Mouse (Mus musculus): ENCODE measurements around the gene Acsbg2. TPM values are rescaled to one million over a fixed set of nuclear protein-coding genes. Genes with fewer than 3 reads are reported as not detected.

Gene Acsbg2
- total and polyA plus RNA-seq, 2 experiments from 2014 or later: not detected

DNA sequence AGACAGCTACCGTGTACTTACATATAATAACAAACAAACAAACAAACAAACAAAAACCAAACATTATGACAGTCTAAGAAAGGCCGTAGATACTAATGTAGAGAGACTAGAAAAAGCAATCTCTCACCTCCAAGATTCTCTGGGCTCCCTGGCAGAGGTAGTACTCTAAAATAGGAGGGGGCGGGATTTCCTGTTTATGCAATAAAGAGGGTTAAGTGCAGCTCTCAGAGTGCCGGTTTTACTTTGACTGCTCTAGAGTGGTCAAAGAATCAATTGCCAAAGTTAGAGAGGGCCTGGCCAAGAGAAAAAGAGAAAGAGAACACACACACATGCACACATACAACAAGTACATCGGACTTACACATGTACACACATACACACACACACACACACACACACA is 32.1 kb downstream of the Acsbg2 start:
- Histone ChIP-seq H3K4me3 (ENCODE audit: low read length) (no peak overlapping the region), H3K9ac (replicated peaks; ENCODE audit: low read length) (no peak overlapping the region), H3K36me3 (ENCODE audit: insufficient read depth, low read length) (no peaks in the 10 kb centered on the region), H3K27ac (no peak overlapping the region), H3K27me3 (ENCODE audit: insufficient read depth, low read length) (no peaks in the 10 kb centered on the region), H3K9me3 (ENCODE audit: low read length) (no peaks in the 10 kb centered on the region), H3K4me2 (ENCODE audit: low read depth, low read length) (no peak overlapping the region), H3K4me1 (ENCODE audit: insufficient read depth, low read length) (no peaks in the 10 kb centered on the region)
- DNase-seq (ENCODE audit: low spot score) (no peak), ATAC-seq (no peak)
- no peak for TF ChIP-seq CTCF (IDR thresholded peaks at IDR 0.05; ENCODE audit: low read depth)
- WGBS: 88% methylated on average over 5 of the region's 5 CpGs

DNA sequence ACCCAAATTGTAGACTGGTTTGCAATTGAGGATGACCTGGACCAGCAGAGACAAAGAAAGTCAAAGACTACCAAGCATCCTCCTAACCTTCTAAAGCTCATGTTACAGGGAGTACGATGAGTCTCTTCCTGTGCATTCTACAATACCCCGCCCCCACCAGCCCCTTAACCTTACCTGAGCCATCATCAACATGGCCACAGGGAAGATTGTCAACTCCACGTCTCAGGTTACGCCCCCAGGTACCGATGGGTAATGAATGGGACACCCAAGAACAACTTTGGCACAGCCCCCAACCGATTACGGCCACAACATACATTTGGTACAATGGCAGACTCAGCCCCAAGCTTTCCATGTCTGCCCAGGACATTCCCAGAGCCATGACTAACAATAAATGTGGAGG is 33.7 kb downstream of the Acsbg2 start:
- ATAC-seq (no peak), DNase-seq (ENCODE audit: low spot score) (no peak)
- TF ChIP-seq CTCF (IDR thresholded peaks at IDR 0.05; ENCODE audit: low read depth): no peak
- H3K4me3 ChIP-seq (ENCODE audit: low read length): no peak overlapping the region
- H3K4me1 ChIP-seq (ENCODE audit: insufficient read depth, low read length): no peaks in the 10 kb centered on the region
- no peak overlapping the region for H3K4me2 ChIP-seq (ENCODE audit: low read depth, low read length)
- H3K36me3 ChIP-seq (ENCODE audit: insufficient read depth, low read length): no peaks in the 10 kb centered on the region
- WGBS: 89% methylated on average over 7 of the region's 7 CpGs
- H3K9ac ChIP-seq (replicated peaks; ENCODE audit: low read length): no peak overlapping the region
- H3K27me3 ChIP-seq (ENCODE audit: insufficient read depth, low read length): no peaks in the 10 kb centered on the region
- H3K27ac ChIP-seq: no peak overlapping the region
- no peaks in the 10 kb centered on the region for H3K9me3 ChIP-seq (ENCODE audit: low read length)

DNA sequence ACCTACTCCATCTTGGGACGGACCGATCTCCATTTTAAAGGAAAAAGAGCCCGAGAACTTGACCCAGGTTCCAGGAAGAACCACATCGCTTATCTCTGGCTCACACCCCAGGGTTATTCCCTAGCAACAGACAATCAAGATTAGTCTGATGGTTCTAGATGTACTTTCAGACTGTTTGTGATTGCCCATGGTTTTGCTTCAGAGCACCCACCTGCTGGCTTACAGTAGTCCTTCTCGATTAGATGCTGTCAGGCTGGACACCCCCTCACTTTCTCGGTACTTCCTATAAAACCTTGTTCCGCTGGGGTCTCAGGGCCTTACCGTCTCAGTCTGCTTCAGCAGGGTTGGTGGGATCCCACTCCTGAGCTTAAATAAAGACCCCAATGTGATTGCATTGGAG is 37.9 kb downstream of the Acsbg2 start:
- no peak overlapping the region for H3K9ac ChIP-seq (replicated peaks; ENCODE audit: low read length)
- no peak for ATAC-seq
- no peaks in the 10 kb centered on the region for H3K4me1 ChIP-seq (ENCODE audit: insufficient read depth, low read length)
- H3K36me3 ChIP-seq (ENCODE audit: insufficient read depth, low read length): no peaks in the 10 kb centered on the region
- H3K9me3 ChIP-seq (ENCODE audit: low read length): no peaks in the 10 kb centered on the region
- 90% methylated on average over 8 of the region's 8 CpGs for WGBS
- H3K27me3 ChIP-seq (ENCODE audit: insufficient read depth, low read length): no peaks in the 10 kb centered on the region
- DNase-seq (ENCODE audit: low spot score): no peak
- H3K4me2 ChIP-seq (ENCODE audit: low read depth, low read length): no peak overlapping the region
- H3K4me3 ChIP-seq (ENCODE audit: low read length): no peak overlapping the region
- no peak for TF ChIP-seq CTCF (IDR thresholded peaks at IDR 0.05; ENCODE audit: low read depth)
- H3K27ac ChIP-seq: no peak overlapping the region

DNA sequence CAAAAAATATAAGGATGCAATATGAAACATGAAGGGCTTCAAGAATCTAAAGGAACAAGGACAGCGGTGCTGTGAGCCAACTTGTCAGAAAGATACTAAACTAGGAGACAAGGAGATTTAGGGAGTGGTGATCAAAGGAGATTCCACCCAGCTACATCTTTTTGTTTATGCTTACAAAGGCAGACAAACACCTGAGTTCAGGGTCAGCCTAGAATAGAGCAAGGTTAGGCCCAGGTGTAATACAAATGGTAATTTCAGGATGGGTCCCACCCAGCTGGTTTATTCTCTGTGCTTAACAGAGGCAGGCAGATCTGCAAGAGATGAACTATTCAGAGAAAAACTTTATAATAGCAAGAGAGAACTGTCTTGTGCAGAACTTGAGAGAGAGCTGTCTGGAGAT is 40.9 kb downstream of the Acsbg2 start:
- no peak for ATAC-seq
- no peaks in the 10 kb centered on the region for H3K27me3 ChIP-seq (ENCODE audit: insufficient read depth, low read length)
- no peak overlapping the region for H3K27ac ChIP-seq
- no peak overlapping the region for H3K4me2 ChIP-seq (ENCODE audit: low read depth, low read length)
- TF ChIP-seq CTCF (IDR thresholded peaks at IDR 0.05; ENCODE audit: low read depth): no peak
- 93% methylated on average over 1 of the region's 1 CpGs for whole genome bisulfite sequencing
- H3K9me3 ChIP-seq (ENCODE audit: low read length): no peaks in the 10 kb centered on the region
- no peaks in the 10 kb centered on the region for H3K4me1 ChIP-seq (ENCODE audit: insufficient read depth, low read length)
- no peaks in the 10 kb centered on the region for H3K36me3 ChIP-seq (ENCODE audit: insufficient read depth, low read length)
- no peak for DNase-seq (ENCODE audit: low spot score)
- no peak overlapping the region for H3K9ac ChIP-seq (replicated peaks; ENCODE audit: low read length)
- H3K4me3 ChIP-seq (ENCODE audit: low read length): no peak overlapping the region

DNA sequence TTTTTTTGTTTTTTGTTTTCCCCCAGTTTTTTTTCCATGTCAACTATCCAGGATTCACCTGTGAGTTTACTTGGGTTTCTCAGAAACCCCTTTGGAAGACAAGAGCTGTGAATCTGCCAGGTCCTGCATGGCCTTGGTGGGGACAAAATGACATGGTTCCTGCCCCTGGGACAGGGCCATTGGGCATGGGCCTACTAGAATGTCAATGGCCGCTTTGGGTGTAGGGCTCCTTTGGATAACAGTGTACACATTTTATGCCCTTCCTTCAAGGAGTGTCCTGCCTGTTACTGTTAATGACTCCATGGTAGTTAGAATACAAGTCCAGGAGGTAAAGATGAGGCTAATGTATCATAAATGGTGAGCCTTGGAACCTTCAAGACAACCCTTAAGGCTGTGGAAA is 41.3 kb downstream of the Acsbg2 start:
- no peaks in the 10 kb centered on the region for H3K4me1 ChIP-seq (ENCODE audit: insufficient read depth, low read length)
- TF ChIP-seq CTCF (IDR thresholded peaks at IDR 0.05; ENCODE audit: low read depth): no peak
- no peak overlapping the region for H3K4me3 ChIP-seq (ENCODE audit: low read length)
- no peaks in the 10 kb centered on the region for H3K27me3 ChIP-seq (ENCODE audit: insufficient read depth, low read length)
- H3K9ac ChIP-seq (replicated peaks; ENCODE audit: low read length): no peak overlapping the region
- H3K9me3 ChIP-seq (ENCODE audit: low read length): no peaks in the 10 kb centered on the region
- H3K36me3 ChIP-seq (ENCODE audit: insufficient read depth, low read length): no peaks in the 10 kb centered on the region
- DNase-seq (ENCODE audit: low spot score) (no peak), ATAC-seq (no peak)
- no peak overlapping the region for H3K4me2 ChIP-seq (ENCODE audit: low read depth, low read length)
- no peak overlapping the region for H3K27ac ChIP-seq
- 90% methylated on average over 1 of the region's 1 CpGs for WGBS

DNA sequence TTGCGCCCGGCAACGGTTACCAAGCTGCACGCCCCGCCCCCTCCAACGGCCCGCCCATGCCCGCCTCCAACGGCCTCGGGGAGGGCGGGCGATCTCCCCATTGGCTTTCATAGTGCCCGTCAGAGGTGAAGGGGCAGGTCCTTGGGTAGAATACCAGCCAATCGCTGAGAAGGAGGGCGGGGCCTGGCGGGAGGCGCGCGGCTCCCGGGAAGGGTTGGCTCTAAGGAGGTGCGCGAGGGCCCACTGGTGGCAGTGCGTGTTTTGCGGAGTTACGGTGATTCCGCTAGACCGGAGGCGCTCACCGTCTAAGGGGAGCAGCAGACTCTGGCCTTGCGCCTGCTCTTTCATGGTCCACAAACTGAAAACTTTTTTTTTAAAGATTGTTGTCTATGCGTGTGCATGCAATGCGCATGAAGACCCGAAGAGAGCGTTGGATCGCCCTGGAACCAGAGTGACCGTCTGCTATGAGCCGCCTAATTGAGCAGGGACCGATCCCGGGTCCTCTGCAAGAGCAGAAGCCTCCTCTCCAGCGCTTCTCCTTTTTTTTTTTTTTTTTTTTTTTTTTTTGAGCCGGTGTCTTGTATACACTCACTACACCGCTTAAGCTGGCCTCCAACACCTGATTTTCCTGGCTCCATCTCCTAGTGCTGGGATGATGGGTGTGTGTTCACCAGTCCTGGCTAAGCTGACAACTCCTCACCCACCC is 43.0 kb downstream of the Acsbg2 start:
- under 1% methylated on average over 39 of the region's 42 CpGs for WGBS
- Histone ChIP-seq H3K36me3 (ENCODE audit: insufficient read depth, low read length) (no peaks in the 10 kb centered on the region), H3K4me2 (ENCODE audit: low read depth, low read length) (peak overlapping the region; percentile 85), H3K27ac (no peak overlapping the region), H3K9me3 (ENCODE audit: low read length) (no peaks in the 10 kb centered on the region), H3K9ac (replicated peaks; ENCODE audit: low read length) (no peak overlapping the region), H3K4me3 (ENCODE audit: low read length) (peak overlapping the region; percentile 66), H3K4me1 (ENCODE audit: insufficient read depth, low read length) (no peaks in the 10 kb centered on the region), H3K27me3 (ENCODE audit: insufficient read depth, low read length) (no peaks in the 10 kb centered on the region)
- ATAC-seq (peak; percentile 99), DNase-seq (ENCODE audit: low spot score) (peak; percentile 99)
- TF ChIP-seq CTCF (IDR thresholded peaks at IDR 0.05; ENCODE audit: low read depth): peak; percentile 70

DNA sequence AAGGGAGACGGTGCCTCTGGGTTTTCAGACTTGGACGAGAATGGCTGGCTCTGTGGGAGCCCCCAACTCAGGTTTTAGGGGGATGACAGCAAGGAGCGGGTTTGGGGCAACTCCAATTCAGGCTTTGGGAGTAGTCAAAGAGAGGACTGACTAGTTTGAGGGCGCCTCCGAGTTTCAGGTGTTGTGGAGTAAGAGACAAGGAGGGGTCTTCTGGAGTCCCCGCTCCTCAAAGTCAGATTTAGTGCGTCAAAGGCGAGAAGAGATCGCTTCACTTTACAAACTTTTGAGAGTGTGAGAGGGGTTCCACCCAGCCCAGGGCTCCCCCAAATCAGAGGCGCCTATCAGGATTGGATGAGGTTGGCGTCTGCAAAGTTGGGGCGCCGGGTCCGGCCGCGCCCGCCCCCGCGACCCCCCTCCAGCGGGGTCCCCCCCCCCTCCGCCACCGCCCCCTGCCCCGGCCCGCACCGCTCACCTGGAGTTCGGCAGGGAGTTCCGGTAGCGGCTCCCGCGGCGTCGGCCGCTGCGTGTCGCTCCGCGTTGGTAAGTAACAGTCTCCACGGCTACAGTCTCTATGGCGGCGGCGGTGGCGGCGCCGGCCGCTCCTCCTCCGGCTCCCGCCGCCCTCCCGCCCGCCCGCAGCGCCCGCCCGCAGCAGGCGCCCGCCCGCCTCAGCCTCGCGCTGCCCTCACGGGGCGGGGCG is 43.7 kb downstream of the Acsbg2 start, which contains the start of gene Rfx2:
Gene Rfx2, minus strand, starts transcription at position 603 of the 700 bp plus-strand sequence.
- H3K9ac ChIP-seq (replicated peaks; ENCODE audit: low read length): peak within 1 kb of the TSS; percentile 31; the same call in 1 of the 2 replicates
- peak within 1 kb of the TSS; percentile 85 for H3K4me2 ChIP-seq (ENCODE audit: low read depth, low read length)
- H3K27me3 ChIP-seq (ENCODE audit: insufficient read depth, low read length): no peaks in the 10 kb centered on the region
- TF ChIP-seq CTCF (IDR thresholded peaks at IDR 0.05; ENCODE audit: low read depth): no peak
- under 1% methylated on average over 55 of the region's 62 CpGs for WGBS
- H3K27ac ChIP-seq: 0 out of 2 replicates have a peak within 1 kb of the TSS, but pooled peaks have one; percentile 26
- ATAC-seq: no peak
- H3K4me3 ChIP-seq (ENCODE audit: low read length): peak within 1 kb of the TSS; percentile 66
- no peaks in the 10 kb centered on the region for H3K36me3 ChIP-seq (ENCODE audit: insufficient read depth, low read length)
- peak; percentile 13 for DNase-seq (ENCODE audit: low spot score)
- H3K4me1 ChIP-seq (ENCODE audit: insufficient read depth, low read length): no peaks in the 10 kb centered on the region
- no peaks in the 10 kb centered on the region for H3K9me3 ChIP-seq (ENCODE audit: low read length)

All from hindbrain, postnatal 0 days (tissue).